Mouse (Mus musculus): ENCODE measurements around the gene Ids.

DNA sequence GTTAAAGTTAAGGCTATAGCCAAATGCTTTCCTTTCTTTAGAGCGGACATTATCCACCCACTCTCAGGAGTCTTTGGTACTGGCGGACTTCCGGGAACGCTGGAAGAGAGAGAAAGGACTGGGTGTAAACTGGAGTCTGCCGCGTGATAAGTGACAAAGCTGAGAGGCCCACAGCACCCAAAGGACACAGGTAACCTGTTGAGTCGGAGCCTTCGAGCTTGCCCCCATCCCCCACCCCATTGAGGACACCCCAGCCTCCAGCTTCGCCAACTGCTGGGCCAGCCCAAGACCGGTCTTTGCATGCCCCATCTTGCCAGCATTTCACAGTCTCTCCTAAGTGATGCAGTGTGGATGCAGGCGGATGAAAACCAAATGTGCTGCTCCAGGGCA lies 21.1 kb upstream of the Ids start:
- TF ChIP-seq CTCF (IDR thresholded peaks at IDR 0.05 in 2 of 3, conservative IDR thresholded peaks at IDR 0.05 in 1 of 3; ENCODE audit: control insufficient read depth in 1 of 3, insufficient read depth in 1 of 3, low read depth in 2 of 3, low read length in 3 of 3, poor library complexity in 1 of 3, severe bottlenecking in 1 of 3) (no peak), MXI1 (IDR thresholded peaks at IDR 0.05; ENCODE audit: low read depth, low read length) (no peak), HCFC1 (IDR thresholded peaks at IDR 0.05; ENCODE audit: low read depth, low read length) (no peak), SIN3A (IDR thresholded peaks at IDR 0.05; ENCODE audit: low read length) (no peak; the same call in 1 of the 2 replicates), USF1 (IDR thresholded peaks at IDR 0.05; ENCODE audit: low read depth, low read length) (no peak), GATA1 (IDR thresholded peaks at IDR 0.05; ENCODE audit: low read depth, low read length) (no peak), MAX (IDR thresholded peaks at IDR 0.05; ENCODE audit: low read length) (no peak), ELF1 (IDR thresholded peaks at IDR 0.05; ENCODE audit: low read depth, low read length) (no peak)
